Mouse (Mus musculus) ES-Bruce4 (cell line): ENCODE data around the gene Hecw2. TPM values are rescaled to one million over a fixed set of nuclear protein-coding genes. Genes with fewer than 3 reads are reported as not detected.
A peak's percentile ranks its signal among the peaks of the same experiment; 100 is the strongest.

Experiments used
- H3K27ac ChIP-seq: 2 replicates; pipeline ENCODE4 v1.5.1; 2012; ENCODE audit warnings: low read length, inconsistent platforms; ENCODE audit not compliant: insufficient read depth
- H3K27me3 ChIP-seq: 2 replicates; pipeline ENCODE4 v1.6.1; 2012; ENCODE audit warnings: mild to moderate bottlenecking, low read length, inconsistent platforms; ENCODE audit not compliant: control insufficient read depth, poor library complexity, insufficient read depth, severe bottlenecking
- H3K36me3 ChIP-seq: 2 replicates; pipeline ENCODE4 v1.6.1; 2012; ENCODE audit warnings: inconsistent platforms, mild to moderate bottlenecking, low read length, moderate library complexity; ENCODE audit not compliant: control insufficient read depth, poor library complexity, insufficient read depth, severe bottlenecking
- H3K4me1 ChIP-seq: one replicate; pipeline ENCODE4 v1.8.1; 2011; ENCODE audit warnings: low read length; ENCODE audit not compliant: control insufficient read depth, insufficient read depth
- H3K4me3 ChIP-seq: 2 replicates; pipeline ENCODE4 v1.5.1; 2011; ENCODE audit warnings: low read depth, mild to moderate bottlenecking, low read length
- H3K9ac ChIP-seq: 2 replicates; pipeline ENCODE4 v1.6.1; 2012; ENCODE audit warnings: low read depth, mild to moderate bottlenecking, inconsistent platforms; ENCODE audit not compliant: poor library complexity, severe bottlenecking
- H3K9me3 ChIP-seq: replicated peaks from 2 replicates; pipeline ENCODE4 v1.6.1; 2012; ENCODE audit warnings: mild to moderate bottlenecking, low read length, inconsistent platforms; ENCODE audit not compliant: control insufficient read depth, poor library complexity, insufficient read depth, severe bottlenecking
- CTCF ChIP-seq: IDR thresholded peaks from one replicate; pipeline ENCODE4 v1.8.1; 2011; ENCODE audit warnings: low read depth, low read length
- EP300 ChIP-seq: IDR thresholded peaks from 2 replicates; pipeline ENCODE4 v1.6.1; 2011; ENCODE audit warnings: low read depth, low read length; ENCODE audit not compliant: insufficient read depth
- POLR2A ChIP-seq: IDR thresholded peaks from one replicate; pipeline ENCODE4 v1.8.1; 2011; ENCODE audit warnings: low read length; ENCODE audit not compliant: insufficient read depth
- polyA plus RNA-seq: library from polyadenylated mRNA; stranded (reverse); fragments of >200 nt; gene quantifications from 2 replicates; pipeline ENCODE4 v1.2.4, GENCODE M21; 2011; ENCODE audit warnings: low read depth; ENCODE audit not compliant: missing spikeins, insufficient read depth, insufficient read length

The Hecw2 gene
- polyA plus RNA-seq, 1 experiment, result 9.5 TPM

- no peak overlapping the region for H3K9ac ChIP-seq
- no peaks in the 10 kb centered on the region for H3K9me3 ChIP-seq
- no peak overlapping the region for H3K27ac ChIP-seq
- no peak for TF ChIP-seq CTCF
- no peak for TF ChIP-seq EP300
- TF ChIP-seq POLR2A, result no peak
- H3K36me3 ChIP-seq, result no peaks in the 10 kb centered on the region
- H3K4me3 ChIP-seq, result no peak overlapping the region
- H3K4me1 ChIP-seq, result no peaks in the 10 kb centered on the region
- H3K27me3 ChIP-seq, result no peaks in the 10 kb centered on the region
Measured at GRCm38 (mm10) chr1:53911848-53912247, 283.1 kb downstream of the Hecw2 start.

DNA sequence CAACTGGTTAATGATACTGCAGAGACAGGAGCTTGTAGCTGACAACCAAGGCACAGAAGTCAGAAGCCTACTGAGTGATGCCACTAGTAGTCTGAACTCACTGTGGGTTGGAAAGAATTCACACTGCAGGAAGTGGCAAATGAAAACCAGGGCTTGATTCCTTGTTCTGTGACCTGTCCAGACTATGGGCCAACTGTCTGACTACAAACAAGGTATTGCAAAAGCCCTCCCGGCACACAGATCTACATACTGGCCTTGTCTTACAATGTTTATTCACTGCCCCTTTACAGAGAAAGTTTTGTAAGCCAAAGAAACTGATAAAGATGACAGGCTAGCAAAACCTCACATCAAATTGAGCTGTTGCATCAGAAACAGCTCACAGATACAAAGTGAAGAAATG lies 284.7 kb downstream of the Hecw2 start:
- Histone ChIP-seq H3K9me3 (no peaks in the 10 kb centered on the region), H3K4me1 (no peaks in the 10 kb centered on the region), H3K27ac (no peak overlapping the region), H3K36me3 (no peaks in the 10 kb centered on the region), H3K9ac (no peak overlapping the region), H3K4me3 (no peak overlapping the region), H3K27me3 (no peaks in the 10 kb centered on the region; the same call in 1 of the 2 replicates)
- TF ChIP-seq EP300 (no peak), CTCF (no peak), POLR2A (no peak)

DNA sequence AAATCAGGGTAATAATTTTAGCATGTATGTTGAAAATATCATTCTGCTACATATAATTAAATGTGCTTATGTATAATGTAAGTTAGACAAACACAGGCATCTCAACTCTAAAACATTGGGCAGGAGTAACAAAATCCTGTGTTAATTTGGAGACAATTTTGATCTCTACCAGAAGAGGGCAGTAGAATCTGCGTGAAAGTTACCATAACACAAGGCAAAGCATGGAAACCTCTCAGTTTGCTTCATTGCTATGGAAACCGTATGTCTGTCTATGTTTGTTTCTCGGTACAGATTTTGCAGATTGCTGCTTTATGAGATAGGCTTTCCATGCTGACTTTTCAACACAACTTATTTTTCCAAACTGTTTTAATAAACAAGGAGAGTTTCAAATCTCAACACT lies 285.9 kb downstream of the Hecw2 start:
- H3K4me3 ChIP-seq, result no peak overlapping the region
- no peak overlapping the region for H3K9ac ChIP-seq
- no peaks in the 10 kb centered on the region; the same call in 1 of the 2 replicates for H3K27me3 ChIP-seq
- H3K4me1 ChIP-seq, result no peaks in the 10 kb centered on the region
- TF ChIP-seq CTCF (peak; percentile 6), EP300 (no peak)
- H3K9me3 ChIP-seq, result no peaks in the 10 kb centered on the region
- H3K27ac ChIP-seq, result no peak overlapping the region
- no peaks in the 10 kb centered on the region for H3K36me3 ChIP-seq

GRCm38 (mm10) chr1:53906175-53906574 lies 288.8 kb downstream of the Hecw2 start:
- no peak overlapping the region for H3K4me3 ChIP-seq
- no peak overlapping the region for H3K9ac ChIP-seq
- TF ChIP-seq EP300 (no peak), CTCF (no peak), POLR2A (no peak)
- H3K27ac ChIP-seq, result no peak overlapping the region
- no peaks in the 10 kb centered on the region for H3K9me3 ChIP-seq
- H3K4me1 ChIP-seq, result no peaks in the 10 kb centered on the region
- H3K36me3 ChIP-seq, result no peaks in the 10 kb centered on the region
- no peaks in the 10 kb centered on the region; the same call in 1 of the 2 replicates for H3K27me3 ChIP-seq

GRCm38 (mm10) chr1:53900416-53900815 lies 294.6 kb downstream of the Hecw2 start:
- Histone ChIP-seq H3K9ac (no peak overlapping the region), H3K36me3 (no peaks in the 10 kb centered on the region), H3K4me1 (no peaks in the 10 kb centered on the region), H3K9me3 (no peaks in the 10 kb centered on the region), H3K4me3 (no peak overlapping the region), H3K27me3 (no peaks in the 10 kb centered on the region), H3K27ac (no peak overlapping the region)
- TF ChIP-seq EP300 (no peak), POLR2A (no peak), CTCF (no peak)

GRCm38 (mm10) chr1:53894299-53894698 lies 300.7 kb downstream of the Hecw2 start:
- Histone ChIP-seq H3K4me3 (no peak overlapping the region), H3K9ac (no peak overlapping the region), H3K36me3 (no peaks in the 10 kb centered on the region), H3K27ac (no peak overlapping the region), H3K4me1 (no peaks in the 10 kb centered on the region), H3K27me3 (no peaks in the 10 kb centered on the region), H3K9me3 (no peaks in the 10 kb centered on the region)
- TF ChIP-seq POLR2A (no peak), EP300 (no peak), CTCF (no peak)
